Mouse (Mus musculus): ENCODE results near the gene Tacc2. TPM values are rescaled to one million over a fixed set of nuclear protein-coding genes. Genes with fewer than 3 reads are reported as not detected.
"Not testable (repeated sequence)": the region's sequence is repeated elsewhere in the genome, so short reads cannot be mapped to it uniquely, and the experiment has no call there.

Tacc2 gene
- total RNA-seq, 1 experiment from 2014 or later, result 0.35 TPM

DNA sequence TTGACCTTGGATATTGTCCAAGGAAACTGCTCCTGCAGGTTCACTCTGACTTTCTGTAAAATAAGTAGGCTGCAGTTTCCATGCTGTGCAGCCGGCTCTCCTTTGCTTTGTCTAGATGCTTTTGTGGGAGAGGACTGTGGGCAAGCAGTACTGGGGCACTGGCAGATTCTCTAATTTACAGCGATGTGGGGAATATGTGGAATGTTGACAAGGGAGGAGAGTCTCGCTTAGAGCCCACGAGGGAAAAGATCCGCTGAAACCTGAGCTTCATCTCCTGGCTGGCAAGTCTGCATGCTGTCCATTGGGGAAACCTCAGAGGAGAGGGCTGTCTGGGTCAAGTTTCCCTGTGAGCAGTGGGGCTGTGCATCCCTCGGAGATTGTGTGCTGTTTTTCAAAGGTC is 60.6 kb downstream of the Tacc2 start:
- no peak for ATAC-seq (ENCODE audit: extremely low read depth, insufficient number of reproducible peaks, low FRiP score, poor library complexity, severe bottlenecking)

DNA sequence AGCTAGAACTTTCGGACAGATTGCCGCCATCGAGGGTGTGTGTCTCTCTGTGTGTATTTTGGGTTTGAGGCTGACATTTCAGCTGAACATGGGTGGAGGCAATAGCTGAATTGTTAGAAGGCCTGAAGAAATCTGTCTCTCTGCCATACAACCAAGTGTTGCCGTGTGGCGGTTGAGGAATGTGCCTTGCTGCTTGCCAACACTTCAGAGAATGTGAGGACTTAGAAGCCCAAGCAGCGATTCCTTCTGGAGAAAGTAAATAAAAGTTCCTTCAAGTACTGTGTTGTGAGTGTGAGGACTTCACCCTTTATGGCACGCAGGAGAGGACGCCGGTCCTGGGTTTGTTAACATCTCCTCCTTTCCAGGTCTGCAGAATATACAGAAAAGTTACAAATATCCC is 63.4 kb downstream of the Tacc2 start:
- no peak for ATAC-seq (ENCODE audit: extremely low read depth, insufficient number of reproducible peaks, low FRiP score, poor library complexity, severe bottlenecking)

DNA sequence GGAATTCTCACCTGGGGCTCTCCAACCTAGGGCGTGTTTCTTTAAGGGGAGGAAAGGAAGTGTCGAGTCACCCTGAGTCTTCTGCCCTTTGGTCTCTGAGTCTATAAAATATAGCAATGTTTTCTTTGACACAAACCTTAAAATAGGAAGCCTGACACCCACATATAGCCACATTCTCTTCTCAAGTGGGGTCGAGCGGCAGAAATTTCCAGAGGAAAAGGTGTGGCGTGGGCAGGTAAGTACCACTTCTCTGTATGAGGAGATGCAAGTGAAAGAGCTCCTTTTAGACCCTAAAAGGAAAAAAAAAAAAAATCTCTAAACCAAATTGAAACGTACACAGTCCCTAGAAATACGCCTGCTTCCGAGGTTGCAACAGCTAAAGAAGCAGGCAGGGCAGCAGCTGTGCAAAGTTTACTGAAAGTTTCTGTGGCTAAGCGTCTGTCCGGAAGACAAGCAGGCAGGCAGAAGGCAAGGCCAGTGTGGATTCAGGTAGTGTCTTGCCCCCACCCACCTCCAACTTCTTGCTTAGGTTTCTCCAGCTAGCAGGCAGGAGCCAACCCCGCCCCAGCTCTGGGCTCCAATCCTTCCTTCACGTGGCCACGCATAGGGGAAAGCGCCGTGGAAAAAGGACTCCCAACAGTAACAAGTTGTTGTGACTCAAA is 68.2 kb downstream of the Tacc2 start:
- no peak for ATAC-seq (ENCODE audit: extremely low read depth, insufficient number of reproducible peaks, low FRiP score, poor library complexity, severe bottlenecking)

DNA sequence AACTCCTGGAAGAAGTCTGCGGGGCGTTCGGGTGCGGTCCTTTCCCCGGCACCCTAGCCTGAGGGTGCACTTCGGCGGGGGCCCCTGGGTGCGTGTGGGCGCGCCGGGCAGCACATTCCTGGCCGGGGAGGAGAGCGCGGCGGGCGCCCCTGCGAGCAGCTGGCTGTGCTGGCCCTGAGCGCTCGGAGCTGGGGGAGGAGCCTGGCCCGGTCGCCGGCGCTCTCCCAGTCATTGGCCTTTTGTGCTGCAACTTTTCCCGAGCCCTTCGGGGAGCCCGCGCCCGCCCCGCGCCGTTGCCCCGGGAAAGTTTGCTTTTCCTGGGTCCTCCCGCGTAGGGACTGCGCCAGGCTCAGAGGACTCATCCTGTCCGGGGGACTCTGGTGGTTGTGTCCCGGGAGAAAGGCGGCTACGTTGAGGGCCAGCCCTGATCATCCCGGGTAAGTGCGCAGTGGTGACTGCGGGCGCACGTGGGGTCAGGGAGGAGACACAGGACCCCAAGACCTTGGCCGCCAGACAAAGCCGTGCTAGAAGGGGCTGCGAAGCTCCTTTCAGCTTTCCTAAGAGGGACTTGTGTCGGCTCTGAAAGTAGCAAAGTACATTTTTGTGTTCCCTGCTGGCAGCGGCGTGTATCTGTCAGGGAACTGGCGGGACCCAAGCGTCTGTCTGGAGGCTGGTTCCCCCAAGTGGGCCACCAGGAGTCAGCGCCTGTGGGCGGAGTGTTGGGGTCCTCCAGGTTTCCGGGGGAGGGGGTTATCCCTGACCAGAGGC is 68.9 kb downstream of the Tacc2 start:
- peak; percentile 14; the same call in 1 of the 2 replicates for ATAC-seq (ENCODE audit: extremely low read depth, insufficient number of reproducible peaks, low FRiP score, poor library complexity, severe bottlenecking)

DNA sequence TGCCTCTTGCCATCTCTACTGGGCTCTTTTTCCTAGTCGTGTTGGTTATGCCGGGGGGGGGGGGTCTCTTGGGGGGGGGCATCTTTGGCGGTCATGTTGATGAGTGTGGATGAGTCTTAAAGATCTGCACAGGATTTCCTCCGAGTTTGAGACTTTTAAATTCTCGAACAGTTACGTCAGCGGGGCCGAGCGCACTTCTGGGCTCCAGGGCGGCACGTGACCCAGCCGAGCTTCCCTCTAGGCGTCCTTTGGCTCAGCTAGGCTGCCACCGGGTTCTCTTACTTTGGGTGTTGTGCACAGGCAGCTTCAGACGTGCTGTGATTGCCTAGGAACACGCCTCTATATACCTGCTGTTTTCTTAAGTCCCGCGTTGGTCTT is 69.5 kb downstream of the Tacc2 start:
- 0 out of 2 replicates have a peak, but pooled peaks have one; percentile 48 for ATAC-seq (ENCODE audit: extremely low read depth, insufficient number of reproducible peaks, low FRiP score, poor library complexity, severe bottlenecking)

DNA sequence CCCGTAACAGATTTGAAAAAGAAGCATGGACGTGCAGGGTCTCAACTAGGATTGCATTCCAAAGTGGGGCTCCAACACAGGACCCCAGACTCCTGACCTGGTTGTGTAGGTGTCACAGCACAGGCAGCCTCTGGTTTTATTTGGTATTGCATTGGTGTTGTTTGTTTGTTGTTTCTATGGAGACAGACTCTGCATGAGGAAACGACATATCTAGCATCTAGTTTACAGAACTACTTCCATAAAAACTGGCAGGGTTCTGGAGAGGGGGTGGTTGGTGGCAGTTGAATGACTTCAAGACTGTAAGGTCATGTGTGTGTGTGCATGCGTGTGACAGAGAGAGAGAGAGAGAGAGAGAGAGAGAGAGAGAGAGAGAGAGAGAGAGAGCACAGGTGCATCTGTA is 70.8 kb downstream of the Tacc2 start:
- no peak for ATAC-seq (ENCODE audit: extremely low read depth, insufficient number of reproducible peaks, low FRiP score, poor library complexity, severe bottlenecking)

DNA sequence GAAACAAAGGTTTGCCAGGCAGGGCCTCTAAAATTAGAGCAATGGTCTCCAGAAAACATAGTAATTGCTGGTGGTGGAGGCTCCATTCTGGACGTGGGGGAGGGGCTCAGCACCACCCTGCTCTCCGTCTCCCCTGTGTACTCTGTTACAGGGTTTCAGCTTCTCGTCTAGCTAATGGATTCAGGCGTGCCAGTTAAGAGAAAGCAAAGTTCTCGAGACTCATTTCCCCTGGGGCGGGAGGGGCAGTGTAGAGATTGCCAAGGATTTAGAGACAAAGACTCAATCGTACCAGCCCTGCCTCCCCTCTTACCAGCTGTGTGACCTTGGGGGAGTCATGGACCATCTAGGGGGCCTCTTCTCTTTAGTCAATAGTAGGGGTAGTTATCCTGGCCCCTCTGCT is 72.0 kb downstream of the Tacc2 start:
- no peak for ATAC-seq (ENCODE audit: extremely low read depth, insufficient number of reproducible peaks, low FRiP score, poor library complexity, severe bottlenecking)

DNA sequence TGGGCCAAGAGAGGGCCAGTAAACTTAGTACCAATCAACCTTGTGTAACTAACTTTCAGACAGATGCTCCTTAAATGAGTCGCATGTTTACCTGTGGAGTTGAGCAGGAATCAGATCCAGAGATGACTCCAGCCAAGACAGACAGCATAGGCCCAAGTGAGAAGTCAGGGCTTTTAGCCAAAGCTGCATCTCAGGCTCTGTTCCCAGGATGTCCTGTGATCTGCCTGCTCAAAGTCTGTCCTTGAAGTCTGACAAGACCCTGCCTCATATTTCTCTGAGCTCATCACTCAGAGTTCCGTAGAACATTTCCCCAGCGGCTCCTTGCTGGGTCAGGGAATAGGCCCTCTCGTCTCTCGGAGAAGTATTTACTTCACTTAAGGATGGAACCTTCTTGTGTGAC is 73.4 kb downstream of the Tacc2 start:
- no peak for ATAC-seq (ENCODE audit: extremely low read depth, insufficient number of reproducible peaks, low FRiP score, poor library complexity, severe bottlenecking)

DNA sequence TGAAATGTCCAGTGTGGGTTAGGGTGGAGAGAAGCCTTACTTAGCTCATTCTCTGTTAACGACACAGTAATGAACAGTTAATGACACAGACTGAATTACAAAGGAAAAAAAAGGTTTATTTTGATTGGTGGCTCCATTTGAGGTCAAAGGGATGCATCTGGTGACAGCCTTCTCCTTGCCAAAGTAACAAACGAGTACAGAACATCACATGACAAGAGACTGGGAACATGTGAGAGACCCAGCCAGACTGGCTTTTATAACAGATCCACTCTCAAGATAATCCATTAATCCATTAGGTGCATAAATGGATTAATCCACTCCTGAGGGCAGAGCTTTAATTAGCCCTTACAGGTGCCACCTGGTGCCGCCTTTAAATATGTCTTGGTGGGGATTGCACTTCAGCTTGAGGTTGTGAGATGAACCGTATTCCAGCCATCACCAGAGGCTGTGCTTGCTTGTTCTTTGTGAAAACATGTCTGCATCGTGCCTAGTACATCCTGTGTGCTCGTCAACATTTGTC is 75.9 kb downstream of the Tacc2 start:
- no peak for ATAC-seq (ENCODE audit: extremely low read depth, insufficient number of reproducible peaks, low FRiP score, poor library complexity, severe bottlenecking)

DNA sequence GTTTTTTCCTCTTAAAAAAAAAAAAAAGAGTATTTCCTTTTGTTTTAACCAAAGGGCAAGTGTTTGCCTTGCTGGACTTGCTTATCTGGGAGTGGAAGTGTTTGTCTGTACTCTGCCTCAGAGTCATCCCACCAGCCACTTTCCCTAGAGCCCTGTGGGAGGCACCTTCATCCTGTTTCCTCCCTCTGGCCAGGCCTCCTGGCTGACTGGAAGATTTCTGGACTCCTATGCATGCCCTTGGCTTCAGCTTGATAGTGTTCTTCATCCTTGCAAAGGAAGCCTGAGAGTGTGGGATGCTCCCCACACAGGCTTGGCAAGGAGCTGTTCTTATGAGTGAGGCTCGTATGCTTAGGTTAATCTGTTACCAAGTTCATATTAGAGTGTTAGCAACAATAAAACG is 77.3 kb downstream of the Tacc2 start:
- ATAC-seq (ENCODE audit: extremely low read depth, insufficient number of reproducible peaks, low FRiP score, poor library complexity, severe bottlenecking), result no peak

DNA sequence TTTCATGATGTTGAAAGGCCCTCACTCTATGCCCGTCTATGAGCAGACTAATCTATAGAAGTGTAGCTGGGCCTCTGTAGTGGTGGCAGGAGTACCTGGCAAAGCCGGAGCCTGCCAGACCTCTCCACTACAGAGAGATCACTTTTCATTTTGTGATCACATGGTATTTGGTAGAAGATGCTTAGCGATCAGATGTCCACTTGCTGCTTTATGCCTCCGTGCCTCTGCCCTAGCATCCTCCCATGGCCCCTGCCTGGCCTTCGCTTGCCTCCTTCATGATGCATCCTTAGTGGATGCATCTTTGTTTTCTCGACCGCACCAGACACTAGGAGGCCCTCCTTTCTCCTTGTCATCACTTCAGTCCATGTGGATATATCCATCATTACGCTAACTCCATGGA is 79.7 kb downstream of the Tacc2 start:
- ATAC-seq (ENCODE audit: extremely low read depth, insufficient number of reproducible peaks, low FRiP score, poor library complexity, severe bottlenecking), result no peak

DNA sequence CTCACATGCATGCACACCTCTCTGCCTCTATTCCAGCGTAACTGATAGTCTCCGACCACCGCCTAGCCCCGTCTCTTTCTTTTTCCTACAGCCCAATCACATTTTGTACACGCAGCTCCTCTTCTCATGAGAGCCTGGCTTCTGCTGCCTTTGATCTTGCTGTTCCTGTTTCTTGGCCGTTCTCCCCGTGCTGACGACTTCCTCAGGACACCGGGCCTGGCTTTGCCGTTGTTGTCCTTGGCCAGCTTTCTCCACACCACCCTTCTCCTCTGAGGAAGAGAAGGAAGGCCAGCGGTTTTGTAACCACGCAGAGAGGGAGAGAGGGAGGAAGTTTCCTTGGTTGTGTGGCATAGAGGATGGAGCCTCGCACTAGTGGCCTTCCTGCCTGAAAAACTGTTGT is 80.5 kb downstream of the Tacc2 start:
- no peak for ATAC-seq (ENCODE audit: extremely low read depth, insufficient number of reproducible peaks, low FRiP score, poor library complexity, severe bottlenecking)

DNA sequence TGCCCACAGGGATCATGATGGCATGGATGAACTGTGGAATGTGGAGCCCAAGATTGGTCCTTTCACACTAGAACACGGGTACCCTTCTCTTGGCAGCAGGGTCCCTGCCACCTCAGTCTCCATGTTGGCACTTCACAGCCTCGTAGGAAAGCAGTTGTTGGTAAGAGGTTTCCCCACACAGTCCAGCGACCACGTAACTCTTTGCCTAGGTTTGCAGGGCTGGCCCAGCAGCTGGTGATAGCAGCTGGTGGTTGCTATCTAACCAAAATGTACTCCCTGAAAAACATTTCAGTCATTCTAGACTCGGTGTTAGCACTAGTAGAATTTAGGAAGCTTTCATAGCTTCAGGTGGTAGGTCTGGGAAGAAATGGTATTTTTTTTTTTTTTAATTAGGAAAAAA is 81.9 kb downstream of the Tacc2 start:
- no peak for ATAC-seq (ENCODE audit: extremely low read depth, insufficient number of reproducible peaks, low FRiP score, poor library complexity, severe bottlenecking)

DNA sequence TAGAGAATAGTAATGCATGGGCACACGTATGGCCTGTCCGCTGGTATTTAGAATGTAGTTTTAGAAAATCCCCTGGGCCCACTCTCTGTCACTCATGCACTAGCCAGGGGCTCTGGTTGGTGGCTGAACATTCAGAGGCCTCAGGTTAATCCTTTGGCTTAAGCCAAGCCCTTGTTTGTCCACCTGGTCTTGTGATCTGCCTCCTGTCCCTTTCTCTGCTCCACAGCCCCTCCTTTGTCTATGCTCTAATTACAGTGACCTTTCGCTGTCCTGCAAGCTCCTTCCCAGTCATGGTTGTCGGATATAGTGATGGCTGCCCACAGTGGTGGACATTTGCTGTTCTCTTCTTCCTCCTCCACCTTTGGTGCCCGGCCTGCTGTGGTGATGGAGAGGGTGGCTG is 85.0 kb downstream of the Tacc2 start:
- no peak for ATAC-seq (ENCODE audit: extremely low read depth, insufficient number of reproducible peaks, low FRiP score, poor library complexity, severe bottlenecking)

DNA sequence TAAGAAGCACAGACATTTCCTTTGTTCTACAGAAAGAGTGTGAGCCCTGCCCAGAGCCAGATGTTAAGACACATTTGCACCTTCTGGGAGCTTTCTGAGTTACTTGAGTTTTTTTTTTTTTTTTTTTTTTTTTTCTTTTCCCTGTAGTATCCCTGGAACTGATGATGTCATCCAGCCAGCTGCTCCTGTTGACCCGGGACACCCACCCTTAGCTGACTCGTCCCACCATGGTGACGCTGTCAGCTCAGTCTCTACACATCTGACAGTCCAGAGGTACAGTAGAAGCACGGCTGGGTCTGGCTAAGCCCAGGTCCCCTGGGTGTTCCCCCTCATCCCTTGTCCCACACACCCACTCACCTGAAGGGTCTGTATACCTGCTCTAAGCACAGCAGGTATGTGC is 85.6 kb downstream of the Tacc2 start:
- no peak for ATAC-seq (ENCODE audit: extremely low read depth, insufficient number of reproducible peaks, low FRiP score, poor library complexity, severe bottlenecking)

DNA sequence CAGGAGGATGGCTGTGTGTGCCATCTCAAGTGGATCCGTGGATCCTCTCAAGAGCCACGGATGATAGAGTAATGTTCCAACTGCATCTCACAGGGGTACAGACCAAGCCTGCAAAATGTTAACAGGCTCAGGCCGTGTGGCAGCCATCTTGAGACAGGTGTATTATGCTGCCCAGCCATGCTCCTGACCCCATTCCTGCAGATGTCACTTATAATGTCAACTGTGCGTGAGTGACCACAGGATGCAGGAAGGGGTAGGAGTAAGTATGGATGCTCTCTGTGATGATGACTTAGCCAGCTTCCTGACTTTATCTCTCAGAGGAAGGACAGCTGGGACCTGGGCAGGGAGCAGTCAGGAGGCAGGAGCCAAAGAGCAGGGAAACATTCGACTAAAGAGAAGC is 86.8 kb downstream of the Tacc2 start:
- no peak for ATAC-seq (ENCODE audit: extremely low read depth, insufficient number of reproducible peaks, low FRiP score, poor library complexity, severe bottlenecking)

DNA sequence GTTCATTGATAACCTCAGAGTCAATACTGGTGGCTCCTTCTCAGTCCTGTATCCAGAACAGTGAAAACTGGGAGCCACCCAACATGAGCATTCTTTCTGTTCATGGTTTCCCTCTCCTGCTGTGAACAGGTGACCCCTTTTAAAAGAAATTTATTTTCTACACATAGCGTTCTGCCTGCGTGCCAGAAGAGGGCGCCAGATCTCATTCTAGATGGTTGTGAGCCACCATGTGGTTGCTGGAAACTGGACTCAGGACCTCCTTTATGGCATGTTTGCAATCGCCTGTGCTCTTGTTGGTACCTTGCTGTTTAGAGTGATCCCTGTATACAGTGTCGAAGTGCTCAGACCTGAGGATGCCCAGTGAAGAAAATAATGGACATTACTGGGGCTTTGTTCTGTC is 87.4 kb downstream of the Tacc2 start:
- no peak for ATAC-seq (ENCODE audit: extremely low read depth, insufficient number of reproducible peaks, low FRiP score, poor library complexity, severe bottlenecking)

DNA sequence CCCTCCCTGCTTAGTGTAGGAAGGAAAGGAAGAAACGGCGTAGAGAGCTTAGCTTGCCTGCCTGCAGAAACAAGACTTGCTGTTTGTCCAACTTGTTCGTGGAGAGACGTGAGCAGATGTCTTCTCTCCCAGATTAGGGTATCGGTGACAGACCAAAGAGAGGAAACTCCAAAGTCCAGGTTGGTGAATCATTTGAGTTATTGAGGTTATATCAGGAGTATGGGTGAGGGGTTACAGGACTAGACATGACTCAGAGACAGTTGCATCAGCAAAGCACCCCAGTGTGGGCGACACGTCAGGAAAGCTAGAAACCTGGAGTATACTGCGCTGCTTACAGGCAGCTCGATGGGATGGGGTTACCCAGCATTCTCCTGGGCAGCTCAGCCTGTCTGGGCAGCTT is 88.1 kb downstream of the Tacc2 start:
- no peak for ATAC-seq (ENCODE audit: extremely low read depth, insufficient number of reproducible peaks, low FRiP score, poor library complexity, severe bottlenecking)

DNA sequence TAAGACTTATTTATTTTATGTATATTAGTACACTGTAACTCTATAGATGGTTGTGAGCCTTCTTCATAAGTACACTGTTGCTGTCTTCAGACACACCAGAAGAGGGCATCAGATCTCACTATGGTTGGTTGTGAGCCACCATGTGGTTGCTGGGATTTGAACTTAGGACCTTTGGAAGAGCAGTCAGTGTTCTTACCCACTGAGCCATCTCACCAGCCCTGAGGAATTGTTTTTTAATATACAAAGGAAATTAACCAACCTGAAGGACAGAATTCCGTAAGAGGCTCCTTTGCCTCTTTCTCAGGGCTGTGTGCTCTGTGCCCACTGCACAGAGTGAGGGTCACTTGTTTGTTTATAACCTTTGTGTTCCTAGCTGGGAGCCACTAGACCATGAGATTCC is 90.8 kb downstream of the Tacc2 start:
- ATAC-seq (ENCODE audit: extremely low read depth, insufficient number of reproducible peaks, low FRiP score, poor library complexity, severe bottlenecking), result not testable (repeated sequence)

DNA sequence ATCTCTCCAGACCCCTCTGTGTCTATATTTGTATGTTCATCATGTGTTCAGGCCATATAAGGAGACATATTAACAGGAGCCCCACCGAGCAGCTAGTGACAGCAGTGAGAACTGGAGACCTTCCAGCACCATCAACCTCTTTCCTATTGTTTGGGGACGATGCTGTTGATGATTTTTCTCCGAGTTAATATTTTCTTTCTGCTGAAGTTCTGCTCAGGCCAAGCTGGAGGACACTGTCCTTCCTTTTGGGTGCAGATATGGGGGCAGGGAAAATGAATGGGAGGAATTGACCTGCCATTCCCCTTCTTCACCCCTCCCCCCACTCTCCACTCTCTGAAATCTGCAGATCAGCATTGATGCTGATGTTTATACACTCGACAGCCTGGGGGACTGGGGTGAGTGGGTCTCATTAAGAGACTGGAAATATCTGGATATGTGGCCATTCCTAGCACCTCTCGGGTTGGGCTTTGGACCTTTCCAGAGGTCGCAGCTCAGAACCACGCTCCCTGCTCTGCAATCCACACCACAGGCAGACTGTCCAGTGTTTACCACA is 91.6 kb downstream of the Tacc2 start:
- ATAC-seq (ENCODE audit: extremely low read depth, insufficient number of reproducible peaks, low FRiP score, poor library complexity, severe bottlenecking), result no peak
